Mouse (Mus musculus) hindbrain, embryonic 10.5 days (tissue): ENCODE results near the gene Rpl28. TPM values are rescaled to one million over a fixed set of nuclear protein-coding genes. Genes with fewer than 3 reads are reported as not detected.
A peak's percentile ranks its signal among the peaks of the same experiment; 100 is the strongest.

Experiments used
- DNase-seq: peaks from one replicate; pipeline ENCODE4 v3.0.0-alpha.2; 2017; ENCODE audit warnings: low spot score
- H3K27ac ChIP-seq: fragments of 300-500 bp; sonication (generic); 2 replicates; pipeline ENCODE4 v1.5.1; 2016; ENCODE audit warnings: mild to moderate bottlenecking, moderate library complexity
- H3K27me3 ChIP-seq: fragments of 300-500 bp; sonication (generic); 2 replicates; pipeline ENCODE4 v1.6.1; 2016; ENCODE audit warnings: mild to moderate bottlenecking; ENCODE audit not compliant: poor library complexity, insufficient read depth, severe bottlenecking
- H3K36me3 ChIP-seq: fragments of 300-500 bp; sonication (generic); 2 replicates; pipeline ENCODE4 v1.6.1; 2016; ENCODE audit warnings: mild to moderate bottlenecking, moderate library complexity
- H3K4me1 ChIP-seq: fragments of 300-500 bp; sonication (generic); replicated peaks from 2 replicates; pipeline ENCODE4 v1.6.1; 2016; ENCODE audit warnings: mild to moderate bottlenecking
- H3K4me3 ChIP-seq: fragments of 300-500 bp; sonication (generic); 2 replicates; pipeline ENCODE4 v1.5.1; 2016; ENCODE audit warnings: mild to moderate bottlenecking, moderate library complexity
- H3K9me3 ChIP-seq: fragments of 300-500 bp; sonication (generic); 2 replicates; pipeline ENCODE4 v1.6.1; 2016; ENCODE audit warnings: mild to moderate bottlenecking, moderate library complexity
- WGBS: fragments of 180-500 bp; shearing (Covaris S2); methylation state at CpG from one replicate; pipeline ENCODE4 v1.1.7; 2016; 5-methylcytosine and 5-hydroxymethylcytosine counted together
- polyA plus RNA-seq: library from polyadenylated mRNA; unstranded; fragments of >200 nt; fragmentation: Nextera tagmentation; extraction: Ambion mirVana; gene quantifications from 2 replicates; pipeline ENCODE4 v1.2.1, GENCODE M21; 2016

Gene Rpl28
- polyA plus RNA-seq, 1 experiment from 2014 or later, result 378 TPM

DNA sequence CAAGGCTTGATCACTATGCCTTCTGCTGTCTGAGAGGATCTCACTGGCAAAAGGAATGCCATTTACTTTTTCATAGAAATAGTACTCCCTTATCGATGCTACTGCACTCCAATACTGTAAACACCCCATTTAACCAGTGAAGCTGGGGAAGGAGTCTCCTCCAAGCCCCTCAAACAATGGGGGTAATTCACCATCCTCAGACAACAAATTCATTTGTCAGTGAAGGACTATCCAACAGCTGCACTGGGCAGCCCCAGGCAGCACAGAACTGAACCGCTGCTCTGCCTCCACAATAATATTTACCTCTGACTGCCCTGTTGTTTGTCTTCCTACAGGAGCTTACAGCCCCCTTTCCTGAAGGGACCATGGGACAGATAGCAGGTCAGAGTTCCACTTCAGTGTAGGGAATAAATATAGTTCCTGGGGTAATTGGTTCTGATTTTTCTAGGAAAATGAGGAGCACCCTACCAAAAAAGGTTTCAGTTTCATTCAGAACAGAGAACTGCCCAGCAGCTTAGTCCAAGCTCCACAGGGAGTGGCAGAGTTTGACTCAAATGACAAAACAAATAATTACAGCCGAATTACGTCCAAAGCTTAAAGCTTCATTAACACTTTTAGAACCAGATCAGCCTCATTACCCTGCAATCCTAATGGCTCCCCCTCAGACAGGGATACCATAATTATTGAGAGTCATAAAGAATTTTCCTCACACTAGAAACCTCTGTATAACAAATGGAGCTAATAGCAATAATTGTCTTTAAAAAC is 27.5 kb upstream of the Rpl28 start:
- Histone ChIP-seq H3K4me1 (peaks cover 10% of the 10 kb centered on the region), H3K9me3 (no peaks in the 10 kb centered on the region), H3K4me3 (no peak overlapping the region), H3K27me3 (no peaks in the 10 kb centered on the region), H3K27ac (no peak overlapping the region), H3K36me3 (no peaks in the 10 kb centered on the region)
- WGBS, result 20% methylated on average over 4 of the region's 4 CpGs
- no peak for DNase-seq

DNA sequence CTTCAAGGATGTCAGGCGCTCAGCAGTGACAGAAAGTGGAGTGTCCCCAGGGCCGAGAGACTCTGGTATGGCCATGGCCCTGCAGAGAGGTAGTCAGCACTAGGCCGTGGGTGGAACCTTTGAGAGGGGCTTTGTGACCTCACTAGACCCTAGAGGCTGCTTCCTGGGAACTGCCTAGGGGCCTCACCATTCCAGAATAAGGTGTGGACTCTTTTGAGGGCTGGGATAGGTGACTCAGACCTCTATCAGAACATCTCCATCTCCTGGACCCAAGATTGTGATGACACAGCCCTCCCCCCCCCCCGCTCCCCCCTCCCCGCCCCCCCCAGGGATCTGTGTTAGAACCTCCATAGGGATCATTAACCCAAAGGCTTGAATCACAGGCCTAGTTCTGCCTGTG is 21.5 kb upstream of the Rpl28 start, which contains the start of gene Fam71e2:
TSS of gene Fam71e2 (minus strand) at position 101 of the 400 bp plus-strand sequence.
- Histone ChIP-seq H3K27ac (no peak within 1 kb of the TSS), H3K9me3 (no peaks in the 10 kb centered on the region), H3K36me3 (no peaks in the 10 kb centered on the region), H3K4me3 (0 out of 2 replicates have a peak within 1 kb of the TSS, but pooled peaks have one; percentile 7), H3K27me3 (peaks cover 23% of the 10 kb centered on the region), H3K4me1 (no peaks in the 10 kb centered on the region; the same call in 1 of the 2 replicates)
- WGBS, result 72% methylated on average over 5 of the region's 5 CpGs
- DNase-seq, result no peak

GRCm38 (mm10) chr7:4776131-4776530 is 16.5 kb upstream of the Rpl28 start:
- Histone ChIP-seq H3K27ac (no peak overlapping the region), H3K4me1 (peaks cover 28% of the 10 kb centered on the region), H3K4me3 (no peak overlapping the region), H3K27me3 (peaks cover 72% of the 10 kb centered on the region), H3K9me3 (0 out of 2 replicates have a peak, but pooled peaks cover 6% of the 10 kb centered on the region), H3K36me3 (no peaks in the 10 kb centered on the region)
- no peak for DNase-seq
- WGBS, result 53% methylated on average over 10 of the region's 10 CpGs

DNA sequence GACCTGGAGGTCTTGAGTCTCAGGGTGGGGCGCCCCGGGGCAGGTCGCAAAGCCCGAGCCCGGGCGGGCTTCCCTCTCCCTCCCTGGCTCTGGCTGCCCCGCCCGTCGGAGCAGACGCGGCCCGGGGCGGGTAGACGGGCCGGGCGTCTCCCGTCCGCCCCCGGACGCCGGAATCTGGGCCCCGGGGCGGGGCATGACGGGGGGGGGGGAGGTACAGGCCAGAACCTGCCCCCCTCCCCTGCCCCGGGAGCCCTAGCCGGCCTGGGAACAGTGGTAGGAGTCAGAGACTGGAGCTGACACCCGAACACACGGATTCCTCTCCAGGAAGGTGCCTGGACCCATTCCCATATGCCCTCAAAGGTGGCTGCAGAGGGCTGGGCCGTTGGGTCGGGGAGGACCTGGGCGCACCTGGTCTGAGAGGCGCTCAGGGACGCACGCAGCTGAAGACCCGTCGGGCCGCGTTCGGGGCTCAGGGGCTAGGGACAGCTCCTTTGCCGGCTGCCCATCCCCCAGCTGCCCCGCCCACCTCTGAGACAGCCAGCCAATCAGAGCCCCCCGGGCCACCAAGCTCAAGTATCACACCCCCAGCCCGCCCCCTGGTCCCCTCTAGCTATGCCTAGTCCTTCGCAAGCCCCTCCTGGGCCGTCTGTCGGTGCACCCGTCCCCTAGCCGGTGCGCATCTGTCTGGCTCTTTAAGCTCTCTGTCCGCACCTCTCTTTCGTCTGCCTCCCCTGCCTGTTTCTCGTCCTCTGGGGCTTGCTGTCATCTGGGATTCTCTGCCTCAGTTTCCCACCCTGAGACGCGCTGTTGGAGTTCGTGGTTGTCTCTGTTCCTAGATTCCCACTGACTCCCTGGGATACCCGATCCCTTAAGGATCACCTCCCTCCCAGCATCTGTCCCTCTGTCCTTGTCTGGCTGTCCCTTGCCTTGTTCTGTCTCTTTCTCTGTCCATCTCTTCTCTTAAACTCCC is 15.5 kb upstream of the Rpl28 start:
- peak; percentile 87 for DNase-seq
- 1% methylated on average over 55 of the region's 56 CpGs for WGBS
- H3K4me3 ChIP-seq, result peak overlapping the region; percentile 44
- H3K4me1 ChIP-seq, result peaks cover 33% of the 10 kb centered on the region
- no peaks in the 10 kb centered on the region for H3K36me3 ChIP-seq
- 0 out of 2 replicates have a peak, but pooled peaks cover 6% of the 10 kb centered on the region for H3K9me3 ChIP-seq
- H3K27me3 ChIP-seq, result peaks cover 77% of the 10 kb centered on the region
- H3K27ac ChIP-seq, result peak overlapping the region; percentile 59

- Histone ChIP-seq H3K4me1 (peaks cover 33% of the 10 kb centered on the region), H3K27me3 (peaks cover 84% of the 10 kb centered on the region)
These were observed 14.6 kb upstream of the Rpl28 start for GRCm38 (mm10) chr7:4777851-4778637.

GRCm38 (mm10) chr7:4779921-4780320 is 12.8 kb upstream of the Rpl28 start:
- no peak for DNase-seq

More at GRCm38 (mm10) chr7:4777851-4778637, 14.6 kb upstream of the Rpl28 start:
- no peaks in the 10 kb centered on the region for H3K36me3 ChIP-seq
- DNase-seq, result no peak
- H3K27ac ChIP-seq, result peak overlapping the region; percentile 59
- 0 out of 2 replicates have a peak, but pooled peaks cover 6% of the 10 kb centered on the region for H3K9me3 ChIP-seq
- 3% methylated on average over 20 of the region's 20 CpGs for WGBS
- peak overlapping the region; percentile 44 for H3K4me3 ChIP-seq

DNA sequence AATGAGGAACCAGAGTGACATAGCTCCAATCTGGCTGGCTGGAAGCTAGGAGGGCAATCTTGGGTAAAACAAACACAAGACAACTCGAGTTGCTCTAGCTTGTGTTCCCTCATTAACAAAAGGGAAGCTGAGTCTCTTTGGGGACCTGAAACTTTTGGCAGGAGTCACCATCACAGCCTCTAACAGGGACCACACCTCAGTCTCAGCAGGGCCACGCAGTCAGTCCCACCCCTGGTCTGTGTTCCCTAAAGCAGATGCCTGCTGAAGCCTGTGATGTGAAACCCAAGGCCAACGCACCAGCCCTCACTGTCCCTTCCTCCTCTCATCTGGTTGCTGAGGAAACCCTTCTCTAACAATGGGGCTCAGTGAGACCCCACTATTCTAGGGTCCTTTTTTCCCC is 10.5 kb upstream of the Rpl28 start:
- WGBS, result 43% methylated on average over 3 of the region's 3 CpGs
- no peak overlapping the region for H3K4me3 ChIP-seq

More at GRCm38 (mm10) chr7:4779921-4780320, 12.8 kb upstream of the Rpl28 start:
- 0 out of 2 replicates have a peak, but pooled peaks cover 6% of the 10 kb centered on the region for H3K9me3 ChIP-seq
- H3K4me3 ChIP-seq, result no peak overlapping the region
- H3K4me1 ChIP-seq, result peaks cover 33% of the 10 kb centered on the region
- WGBS, result 53% methylated on average over 5 of the region's 5 CpGs
- H3K27me3 ChIP-seq, result peaks cover 74% of the 10 kb centered on the region
- H3K36me3 ChIP-seq, result no peaks in the 10 kb centered on the region
- no peak overlapping the region for H3K27ac ChIP-seq

GRCm38 (mm10) chr7:4782759-4783158 is 9.9 kb upstream of the Rpl28 start, which contains the start of the genes Il11 and Tmem190:
Gene Il11 (minus strand): TSS chr7:4782859.
Gene Tmem190 (plus strand): TSS chr7:4782937.
- Histone ChIP-seq H3K27me3 (peaks cover 59% of the 10 kb centered on the region), H3K36me3 (no peaks in the 10 kb centered on the region), H3K4me3 (no peak within 1 kb of the TSS), H3K27ac (0 out of 2 replicates have a peak within 1 kb of the TSS, but pooled peaks have one; percentile 12), H3K9me3 (0 out of 2 replicates have a peak, but pooled peaks cover 6% of the 10 kb centered on the region), H3K4me1 (peaks cover 20% of the 10 kb centered on the region)
- no peak for DNase-seq
- WGBS, result 78% methylated on average over 2 of the region's 2 CpGs

More for the DNA sequence above, 10.5 kb upstream of the Rpl28 start:
- Histone ChIP-seq H3K27ac (no peak overlapping the region), H3K36me3 (no peaks in the 10 kb centered on the region), H3K9me3 (0 out of 2 replicates have a peak, but pooled peaks cover 6% of the 10 kb centered on the region), H3K27me3 (peaks cover 59% of the 10 kb centered on the region), H3K4me1 (peaks cover 26% of the 10 kb centered on the region)
- no peak for DNase-seq

- Histone ChIP-seq H3K27ac (no peak overlapping the region), H3K4me1 (peaks cover 19% of the 10 kb centered on the region), H3K4me3 (no peak overlapping the region), H3K36me3 (no peaks in the 10 kb centered on the region), H3K27me3 (peaks cover 59% of the 10 kb centered on the region), H3K9me3 (0 out of 2 replicates have a peak, but pooled peaks cover 3% of the 10 kb centered on the region)
- WGBS, result 81% methylated on average over 14 of the region's 14 CpGs
- DNase-seq, result no peak
These were observed 8.9 kb upstream of the Rpl28 start for GRCm38 (mm10) chr7:4783667-4784268.

DNA sequence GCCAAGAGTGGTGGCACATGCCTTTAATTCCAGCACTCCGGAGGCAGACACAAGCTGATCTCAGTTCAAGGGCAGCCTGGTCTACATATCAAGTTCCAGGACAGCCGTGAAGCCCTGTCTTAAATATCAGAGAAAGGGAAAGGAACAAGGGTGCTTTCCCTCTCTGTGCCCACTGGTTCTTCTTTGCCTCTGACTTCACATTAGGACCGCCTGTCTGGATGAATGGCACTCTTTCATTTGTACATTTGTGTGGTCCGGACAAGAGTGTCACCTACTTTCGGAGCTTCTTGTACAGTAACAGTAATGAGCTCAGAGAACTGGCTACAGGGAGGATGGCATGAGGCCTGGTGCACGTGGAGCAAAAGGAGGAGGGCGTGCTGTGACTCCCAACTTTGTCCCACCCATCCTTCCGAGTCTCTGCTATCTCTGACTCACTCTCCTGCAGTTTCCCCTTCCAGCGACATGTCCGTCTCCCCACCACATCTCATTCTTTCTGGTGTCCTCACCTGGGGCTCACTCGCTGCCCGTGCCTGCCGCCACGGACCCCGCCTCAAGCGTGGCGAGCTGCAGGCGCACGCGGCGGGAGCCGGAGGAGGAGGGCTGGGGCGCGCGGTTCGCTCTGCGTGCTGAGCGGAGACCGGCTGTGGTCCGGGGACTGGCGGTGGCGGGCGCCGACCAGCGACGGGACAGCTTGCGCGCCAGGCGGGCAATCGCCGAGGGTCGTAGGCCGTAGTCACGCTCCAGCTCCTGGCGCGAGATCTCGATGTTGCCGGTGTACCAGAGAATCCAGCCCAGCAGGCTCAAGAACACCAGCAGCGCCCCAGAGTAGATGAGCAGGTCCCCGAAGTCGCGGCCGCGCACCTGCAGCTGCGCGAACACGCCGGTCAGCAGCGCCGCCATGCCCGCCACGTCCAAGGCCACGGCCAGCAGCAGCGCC is 3.9 kb upstream of the Rpl28 start:
- Histone ChIP-seq H3K4me3 (peak overlapping the region; percentile 62), H3K9me3 (no peaks in the 10 kb centered on the region), H3K27ac (peak overlapping the region; percentile 91), H3K4me1 (peaks cover 17% of the 10 kb centered on the region), H3K27me3 (peaks cover 43% of the 10 kb centered on the region), H3K36me3 (peaks cover 2% of the 10 kb centered on the region)
- WGBS, result 2% methylated on average over 64 of the region's 64 CpGs
- DNase-seq, result peak; percentile 82
